Mouse (Mus musculus): ENCODE data around the gene Cdh16.

DNA sequence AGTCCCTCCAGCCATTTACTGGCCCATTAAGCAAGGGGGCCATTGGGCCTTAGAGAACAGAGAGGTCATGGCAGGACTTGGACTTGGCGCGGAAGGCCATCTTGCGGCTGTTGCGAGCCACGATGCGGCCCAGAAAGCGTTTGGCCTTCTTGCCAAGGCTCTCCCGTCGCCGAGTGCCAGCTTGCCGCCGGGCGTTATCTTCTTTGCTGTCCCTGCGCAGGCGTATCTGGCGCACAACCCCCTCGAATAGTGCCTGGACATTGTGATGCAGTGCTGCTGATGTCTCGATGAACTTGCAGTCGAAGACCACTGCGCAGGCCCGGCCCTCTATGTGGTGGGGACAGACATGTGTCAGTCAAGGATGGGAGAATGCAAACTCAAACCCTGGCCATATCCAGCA lies 4.2 kb upstream of the Cdh16 start:
- TF ChIP-seq CTCF (IDR thresholded peaks at IDR 0.05) (no peak), EP300 (IDR thresholded peaks at IDR 0.05) (no peak)

Measured in lung, postnatal 0 days (tissue).